Mouse (Mus musculus): ENCODE results near the gene Itfg2. TPM values are rescaled to one million over a fixed set of nuclear protein-coding genes. Genes with fewer than 3 reads are reported as not detected.

Itfg2 gene
- total and polyA plus RNA-seq, 3 experiments: 8.0 to 45.1 (median 17.9) TPM

GRCm38 (mm10) chr6:128376371-128377085 is 48.2 kb downstream of the Itfg2 start:
- Histone ChIP-seq H3K4me1 (ENCODE audit: control insufficient read depth in 1 of 2, insufficient read depth in 2 of 2) (peaks cover 0 to 16% of the 10 kb centered on the region in 2 experiments; a peak in 2 of 4 replicates), H3K27me3 (replicated peaks) (no peaks in the 10 kb centered on the region), H3K27ac (ENCODE audit: insufficient read depth, low read depth) (no peak overlapping the region), H3K9ac (ENCODE audit: insufficient read depth, low read depth) (no peak overlapping the region), H3K79me2 (replicated peaks; ENCODE audit: control insufficient read depth, extremely low read depth, insufficient read depth, poor library complexity, severe bottlenecking) (no peaks in the 10 kb centered on the region), H3K4me2 (ENCODE audit: insufficient read depth, low read depth, poor library complexity, severe bottlenecking) (no peak overlapping the region), H3K36me3 (replicated peaks in 1 of 2; ENCODE audit: control insufficient read depth in 1 of 2, insufficient read depth in 1 of 2, low read length in 1 of 2) (peaks cover 36 to 53% of the 10 kb centered on the region in 2 experiments), H3K9me3 (replicated peaks; ENCODE audit: low read length) (no peaks in the 10 kb centered on the region), H3K4me3 (replicated peaks in 1 of 3; ENCODE audit: low read depth in 2 of 3, low read length in 2 of 3, poor library complexity in 1 of 3) (no peak overlapping the region)
- TF ChIP-seq ZNF384 (IDR thresholded peaks at IDR 0.05; ENCODE audit: low read depth, low read length): no peak
- TF ChIP-seq POLR2AphosphoS2 (IDR thresholded peaks at IDR 0.05; ENCODE audit: low read depth, low read length): no peak
- no peak for TF ChIP-seq IRF4 (IDR thresholded peaks at IDR 0.05; ENCODE audit: low read depth, low read length)
- no peak for TF ChIP-seq MAZ (IDR thresholded peaks at IDR 0.05; ENCODE audit: low read depth, low read length)
- no peak for TF ChIP-seq ELF1 (IDR thresholded peaks at IDR 0.05; ENCODE audit: low read depth, low read length)
- no peak for TF ChIP-seq ETS1 (conservative IDR thresholded peaks at IDR 0.05; ENCODE audit: low read depth, low read length)
- no peak for TF ChIP-seq MAFK (IDR thresholded peaks at IDR 0.05; ENCODE audit: insufficient replicate concordance, low read length)
- dilution Hi-C loops (cut with MboI; ENCODE audit: extremely low pct_ligation_motif_present, extremely low pct_unique_long_range_greater_than_20kb, low sequenced_read_pairs) (no loop called here), in situ Hi-C loops (cut with MboI; ENCODE audit: low pct_ligation_motif_present, low pct_unique_long_range_greater_than_20kb, low sequenced_read_pairs) (no loop called here)
- no peak for DNase-seq (ENCODE audit: extremely low read depth)

GRCm38 (mm10) chr6:128375192-128375591 is 49.5 kb downstream of the Itfg2 start, which contains the start of the genes Tex52 and Gm44596:
Gene Tex52, plus strand, starts transcription at chr6:128375456.
Gene Gm44596, plus strand, starts transcription at chr6:128375503.
- peaks cover 50 to 66% of the 10 kb centered on the region in 2 experiments for H3K36me3 ChIP-seq (replicated peaks in 1 of 2; ENCODE audit: control insufficient read depth in 1 of 2, insufficient read depth in 1 of 2, low read length in 1 of 2)
- no peaks in the 10 kb centered on the region for H3K9me3 ChIP-seq (replicated peaks; ENCODE audit: low read length)
- no peak for DNase-seq (ENCODE audit: extremely low read depth)
- no peak within 1 kb of the TSS for H3K4me3 ChIP-seq (replicated peaks in 1 of 3; ENCODE audit: low read depth in 2 of 3, low read length in 2 of 3, poor library complexity in 1 of 3)
- H3K79me2 ChIP-seq (replicated peaks; ENCODE audit: control insufficient read depth, extremely low read depth, insufficient read depth, poor library complexity, severe bottlenecking): no peaks in the 10 kb centered on the region
- H3K4me2 ChIP-seq (ENCODE audit: insufficient read depth, low read depth, poor library complexity, severe bottlenecking): no peak within 1 kb of the TSS
- no peak for TF ChIP-seq NRF1 (IDR thresholded peaks at IDR 0.05; ENCODE audit: low read depth, low read length)
- TF ChIP-seq POLR2A (IDR thresholded peaks at IDR 0.05; ENCODE audit: low read depth, low read length): no peak
- no peak for TF ChIP-seq POLR2AphosphoS2 (IDR thresholded peaks at IDR 0.05; ENCODE audit: low read depth, low read length)
- TF ChIP-seq MXI1 (IDR thresholded peaks at IDR 0.05; ENCODE audit: low read depth, low read length): no peak
- no peak for TF ChIP-seq ZMIZ1 (IDR thresholded peaks at IDR 0.05; ENCODE audit: low read depth, low read length)
- TF ChIP-seq GABPA (IDR thresholded peaks at IDR 0.05; ENCODE audit: insufficient replicate concordance, low read depth, low read length): no peak
- no peak for TF ChIP-seq NELFE (IDR thresholded peaks at IDR 0.05; ENCODE audit: low read depth, low read length)
- no peak for TF ChIP-seq MEF2A (IDR thresholded peaks at IDR 0.05; ENCODE audit: borderline replicate concordance, low read depth, low read length)
- no peak for TF ChIP-seq JUN (IDR thresholded peaks at IDR 0.05; ENCODE audit: insufficient read depth, low read depth, low read length)
- TF ChIP-seq ELF1 (IDR thresholded peaks at IDR 0.05; ENCODE audit: low read depth, low read length): no peak
- TF ChIP-seq CHD2 (IDR thresholded peaks at IDR 0.05; ENCODE audit: low read length): no peak
- no peak for TF ChIP-seq ETS1 (conservative IDR thresholded peaks at IDR 0.05; ENCODE audit: low read depth, low read length)
- no peak for TF ChIP-seq RCOR1 (conservative IDR thresholded peaks at IDR 0.05; ENCODE audit: low read depth, low read length)
- no peak for TF ChIP-seq MAZ (IDR thresholded peaks at IDR 0.05; ENCODE audit: low read depth, low read length)
- TF ChIP-seq MYC (IDR thresholded peaks at IDR 0.05; ENCODE audit: low read depth, low read length): no peak
- no peak for TF ChIP-seq HCFC1 (IDR thresholded peaks at IDR 0.05; ENCODE audit: low read depth, low read length)
- no peak for TF ChIP-seq ZC3H11A (IDR thresholded peaks at IDR 0.05; ENCODE audit: low read depth, low read length)
- TF ChIP-seq JUND (conservative IDR thresholded peaks at IDR 0.05; ENCODE audit: low read depth, low read length): no peak
- TF ChIP-seq SMC3 (IDR thresholded peaks at IDR 0.05; ENCODE audit: low read depth, low read length): no peak
- no peak within 1 kb of the TSS for H3K27ac ChIP-seq (ENCODE audit: insufficient read depth, low read depth)
- H3K9ac ChIP-seq (ENCODE audit: insufficient read depth, low read depth): no peak within 1 kb of the TSS
- H3K27me3 ChIP-seq (replicated peaks): no peaks in the 10 kb centered on the region
- in situ Hi-C loops (cut with MboI; ENCODE audit: low pct_ligation_motif_present, low pct_unique_long_range_greater_than_20kb, low sequenced_read_pairs) (no loop called here), dilution Hi-C loops (cut with MboI; ENCODE audit: extremely low pct_ligation_motif_present, extremely low pct_unique_long_range_greater_than_20kb, low sequenced_read_pairs) (no loop called here)
- H3K4me1 ChIP-seq (ENCODE audit: control insufficient read depth in 1 of 2, insufficient read depth in 2 of 2): peaks cover 0 to 6% of the 10 kb centered on the region in 2 experiments; a peak in 2 of 4 replicates
